Mouse (Mus musculus): ENCODE measurements around the gene Grb2. TPM values are rescaled to one million over a fixed set of nuclear protein-coding genes. Genes with fewer than 3 reads are reported as not detected.

Grb2 gene
- polyA plus RNA-seq, 1 experiment from 2014 or later = 62.8 TPM

- H3K4me1 ChIP-seq (ENCODE audit: insufficient read depth, low read depth, low read length) = peaks cover 14% of the 10 kb centered on the region
- ATAC-seq = no peak
- H3K9me3 ChIP-seq (ENCODE audit: low read length) = no peaks in the 10 kb centered on the region
- no peak overlapping the region for H3K4me3 ChIP-seq (ENCODE audit: low read depth, low read length)
- WGBS = 86% methylated on average over 10 of the region's 10 CpGs
- no peak overlapping the region for H3K9ac ChIP-seq (replicated peaks; ENCODE audit: low read depth)
- H3K36me3 ChIP-seq (ENCODE audit: insufficient read depth, low read length) = no peaks in the 10 kb centered on the region
- TF ChIP-seq CTCF (IDR thresholded peaks at IDR 0.05) (no peak), EP300 (IDR thresholded peaks at IDR 0.05) (no peak)
- H3K4me2 ChIP-seq (replicated peaks; ENCODE audit: low read depth, low read length) = no peak overlapping the region
- no peak for DNase-seq (ENCODE audit: low spot score)
- no peaks in the 10 kb centered on the region for H3K27me3 ChIP-seq (replicated peaks; ENCODE audit: insufficient read depth, low read length)
- no peak overlapping the region for H3K27ac ChIP-seq (ENCODE audit: low read length)
Observed at GRCm38 (mm10) chr11:115614346-115615107, 93.9 kb downstream of the Grb2 start.

- peak; percentile 57 for ATAC-seq
- peaks cover 14% of the 10 kb centered on the region for H3K4me1 ChIP-seq (ENCODE audit: insufficient read depth, low read depth, low read length)
- WGBS = under 1% methylated on average over 16 of the region's 16 CpGs
Observed at GRCm38 (mm10) chr11:115613138-115613945, 95.1 kb downstream of the Grb2 start.

GRCm38 (mm10) chr11:115612410-115613137 is 95.8 kb downstream of the Grb2 start, which contains the start of gene Mif4gd:
TSS of gene Mif4gd (minus strand) at chr11:115612969.
- under 1% methylated on average over 48 of the region's 80 CpGs for WGBS
- Histone ChIP-seq H3K4me2 (replicated peaks; ENCODE audit: low read depth, low read length) (peak within 1 kb of the TSS; percentile 81), H3K9me3 (ENCODE audit: low read length) (no peaks in the 10 kb centered on the region), H3K4me3 (ENCODE audit: low read depth, low read length) (peak within 1 kb of the TSS; percentile 84), H3K4me1 (ENCODE audit: insufficient read depth, low read depth, low read length) (peaks cover 14% of the 10 kb centered on the region), H3K27ac (ENCODE audit: low read length) (peak within 1 kb of the TSS; percentile 99), H3K27me3 (replicated peaks; ENCODE audit: insufficient read depth, low read length) (no peaks in the 10 kb centered on the region), H3K36me3 (ENCODE audit: insufficient read depth, low read length) (no peaks in the 10 kb centered on the region), H3K9ac (replicated peaks; ENCODE audit: low read depth) (peak within 1 kb of the TSS; percentile 91)
- ATAC-seq (peak; percentile 92), DNase-seq (ENCODE audit: low spot score) (peak; percentile 92)
- peak; percentile 67 for TF ChIP-seq CTCF (IDR thresholded peaks at IDR 0.05)
- no peak for TF ChIP-seq EP300 (IDR thresholded peaks at IDR 0.05)

More at GRCm38 (mm10) chr11:115613138-115613945, 95.1 kb downstream of the Grb2 start:
- Histone ChIP-seq H3K4me2 (replicated peaks; ENCODE audit: low read depth, low read length) (peak overlapping the region; percentile 81), H3K36me3 (ENCODE audit: insufficient read depth, low read length) (no peaks in the 10 kb centered on the region), H3K4me3 (ENCODE audit: low read depth, low read length) (peak overlapping the region; percentile 84), H3K27me3 (replicated peaks; ENCODE audit: insufficient read depth, low read length) (no peaks in the 10 kb centered on the region), H3K9ac (replicated peaks; ENCODE audit: low read depth) (peak overlapping the region; percentile 91), H3K27ac (ENCODE audit: low read length) (peak overlapping the region; percentile 99), H3K9me3 (ENCODE audit: low read length) (no peaks in the 10 kb centered on the region)
- no peak for TF ChIP-seq CTCF (IDR thresholded peaks at IDR 0.05)
- no peak for TF ChIP-seq EP300 (IDR thresholded peaks at IDR 0.05)
- DNase-seq (ENCODE audit: low spot score) = peak; percentile 86

- Histone ChIP-seq H3K9ac (replicated peaks; ENCODE audit: low read depth) (peak overlapping the region; percentile 91), H3K9me3 (ENCODE audit: low read length) (no peaks in the 10 kb centered on the region), H3K36me3 (ENCODE audit: insufficient read depth, low read length) (peaks cover 5% of the 10 kb centered on the region; the same call in 1 of the 2 replicates), H3K27me3 (replicated peaks; ENCODE audit: insufficient read depth, low read length) (no peaks in the 10 kb centered on the region), H3K4me1 (ENCODE audit: insufficient read depth, low read depth, low read length) (peaks cover 14% of the 10 kb centered on the region), H3K4me3 (ENCODE audit: low read depth, low read length) (peak overlapping the region; percentile 84), H3K4me2 (replicated peaks; ENCODE audit: low read depth, low read length) (peak overlapping the region; percentile 81), H3K27ac (ENCODE audit: low read length) (peak overlapping the region; percentile 99)
- WGBS = under 1% methylated on average over 13 of the region's 13 CpGs
- DNase-seq (ENCODE audit: low spot score) (peak; percentile 77), ATAC-seq (peak; percentile 45)
- TF ChIP-seq CTCF (IDR thresholded peaks at IDR 0.05) (peak; percentile 49), EP300 (IDR thresholded peaks at IDR 0.05) (no peak)
Observed at GRCm38 (mm10) chr11:115612059-115612409, 96.4 kb downstream of the Grb2 start.

GRCm38 (mm10) chr11:115611173-115611572 is 97.2 kb downstream of the Grb2 start:
- Histone ChIP-seq H3K27me3 (replicated peaks; ENCODE audit: insufficient read depth, low read length) (no peaks in the 10 kb centered on the region), H3K36me3 (ENCODE audit: insufficient read depth, low read length) (peaks cover 7% of the 10 kb centered on the region; the same call in 1 of the 2 replicates), H3K27ac (ENCODE audit: low read length) (no peak overlapping the region), H3K4me2 (replicated peaks; ENCODE audit: low read depth, low read length) (no peak overlapping the region), H3K4me3 (ENCODE audit: low read depth, low read length) (no peak overlapping the region), H3K4me1 (ENCODE audit: insufficient read depth, low read depth, low read length) (peaks cover 14% of the 10 kb centered on the region), H3K9me3 (ENCODE audit: low read length) (no peaks in the 10 kb centered on the region), H3K9ac (replicated peaks; ENCODE audit: low read depth) (no peak overlapping the region; the same call in 1 of the 2 replicates)
- ATAC-seq (no peak), DNase-seq (ENCODE audit: low spot score) (no peak)
- no peak for TF ChIP-seq CTCF (IDR thresholded peaks at IDR 0.05)
- TF ChIP-seq EP300 (IDR thresholded peaks at IDR 0.05) = no peak
- WGBS = 74% methylated on average over 6 of the region's 6 CpGs

Measured in lung, postnatal 0 days (tissue).